Mouse (Mus musculus) heart, postnatal 0 days (tissue): ENCODE results near the gene Srsf5.

ENCODE experiments used
- CTCF ChIP-seq: IDR thresholded peaks from 2 replicates; pipeline ENCODE4 v1.5.1; 2016; ENCODE audit warnings: antibody characterized with exemption, control low read depth, low read depth
- EP300 ChIP-seq: IDR thresholded peaks from 2 replicates; pipeline ENCODE4 v1.6.1; 2016; ENCODE audit warnings: antibody characterized with exemption, low read depth

GRCm38 (mm10) chr12:80928881-80929280 is 16.4 kb upstream of the Srsf5 start:
- TF ChIP-seq CTCF (no peak), EP300 (no peak)
